Mouse (Mus musculus) CD8-positive naive resting alpha-beta T cell, adult 57 days (primary cell): ENCODE data around the gene Cep126. TPM values are rescaled to one million over a fixed set of nuclear protein-coding genes. Genes with fewer than 3 reads are reported as not detected.

Source experiments
- total RNA-seq: library from RNA; stranded (reverse); gene quantifications from one replicate; pipeline ENCODE4 v1.2.4, GENCODE M21; 2023

Gene Cep126
- not detected for total RNA-seq

GRCm38 (mm10) chr9:8134117-8134574 is at the start of gene Cep126:
TSS of gene Cep126 (minus strand) at chr9:8134294.

GRCm38 (mm10) chr9:8042338-8043043 is 91.6 kb downstream of the Cep126 start, which contains the start of gene Cfap300:
TSS of gene Cfap300 (minus strand) at chr9:8042823.

Other genes starting within 250 kb of the Cep126 start
- gene Yap1, start 129.7 kb downstream of the Cep126 start, total RNA-seq: 0.67 TPM
- 0.31 TPM for gene Cfap300, start 91.5 kb downstream of the Cep126 start, total RNA-seq